Mouse (Mus musculus): Measurements from ENCODE around the gene Tnfsf9.
A peak's percentile ranks its signal among the peaks of the same experiment; 100 is the strongest.

The Tnfsf9 gene

GRCm38 (mm10) chr17:57105181-57106034, at the start of gene Tnfsf9:
Gene Tnfsf9 (plus strand): TSS chr17:57105325.
- peak; percentile 30 for DNase-seq (ENCODE audit: low spot score)

DNA sequence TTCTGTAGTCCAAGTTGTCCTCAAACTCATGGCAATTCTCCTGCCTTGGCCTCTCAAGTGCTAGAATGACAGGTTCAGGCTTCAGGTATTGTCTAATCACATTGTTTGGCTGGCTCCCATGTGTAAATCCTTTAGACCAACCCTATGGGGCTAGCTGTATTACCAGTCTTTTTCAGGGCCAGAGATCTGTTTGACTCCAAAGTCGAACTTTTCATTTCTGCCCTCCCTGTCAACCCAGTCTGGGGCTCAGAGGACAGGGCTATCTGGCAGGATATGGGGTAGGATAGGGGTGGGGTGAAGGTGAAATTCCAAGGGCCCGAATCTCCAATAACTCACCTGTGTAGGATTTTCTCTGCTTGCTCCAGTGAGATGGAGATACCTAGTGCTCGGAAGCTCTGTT, 48.9 kb upstream of the Tnfsf9 start:
- DNase-seq (ENCODE audit: low spot score): no peak

- no peak for DNase-seq (ENCODE audit: low spot score)
Observed at GRCm38 (mm10) chr17:57058891-57059485, 46.1 kb upstream of the Tnfsf9 start, which contains the start of gene Crb3. Gene Crb3 (plus strand): TSS chr17:57059105.

- DNase-seq (ENCODE audit: low spot score): peak; percentile 25
Observed at GRCm38 (mm10) chr17:57059486-57059977, 45.6 kb upstream of the Tnfsf9 start, which contains the start of gene Slc25a23. Gene Slc25a23 (minus strand): TSS chr17:57059863.

- peak; percentile 90 for DNase-seq (ENCODE audit: low spot score)
Observed at GRCm38 (mm10) chr17:57060231-57060801, 44.8 kb upstream of the Tnfsf9 start.

- no peak for DNase-seq (ENCODE audit: low spot score)
Observed at GRCm38 (mm10) chr17:57061069-57061468, 44.1 kb upstream of the Tnfsf9 start.

- peak; percentile 47 for DNase-seq (ENCODE audit: low spot score)
Observed at GRCm38 (mm10) chr17:57062011-57062521, 43.1 kb upstream of the Tnfsf9 start.

DNA sequence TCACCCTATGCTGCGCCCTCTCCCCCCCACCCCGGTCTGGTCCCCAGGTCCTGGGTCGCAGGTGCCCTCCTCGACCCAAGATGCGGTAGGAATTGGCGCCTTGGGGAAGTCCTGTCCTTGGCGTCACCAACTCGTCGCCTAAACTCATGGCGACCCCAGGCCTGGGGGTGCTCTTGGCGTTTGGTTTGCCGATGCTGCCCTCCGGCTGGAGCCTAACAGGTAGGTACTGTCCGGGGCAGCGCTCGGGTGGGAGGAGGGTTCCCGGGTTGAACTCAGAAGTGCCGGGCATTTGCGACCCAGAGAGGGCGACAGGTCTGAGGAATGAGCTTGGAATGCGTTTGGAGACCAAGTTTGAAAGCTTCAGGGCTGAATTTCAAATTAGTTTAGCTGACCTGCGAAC, 42.6 kb upstream of the Tnfsf9 start:
- peak; percentile 22 for DNase-seq (ENCODE audit: low spot score)

GRCm38 (mm10) chr17:57063031-57063430, 42.1 kb upstream of the Tnfsf9 start:
- no peak for DNase-seq (ENCODE audit: low spot score)

DNA sequence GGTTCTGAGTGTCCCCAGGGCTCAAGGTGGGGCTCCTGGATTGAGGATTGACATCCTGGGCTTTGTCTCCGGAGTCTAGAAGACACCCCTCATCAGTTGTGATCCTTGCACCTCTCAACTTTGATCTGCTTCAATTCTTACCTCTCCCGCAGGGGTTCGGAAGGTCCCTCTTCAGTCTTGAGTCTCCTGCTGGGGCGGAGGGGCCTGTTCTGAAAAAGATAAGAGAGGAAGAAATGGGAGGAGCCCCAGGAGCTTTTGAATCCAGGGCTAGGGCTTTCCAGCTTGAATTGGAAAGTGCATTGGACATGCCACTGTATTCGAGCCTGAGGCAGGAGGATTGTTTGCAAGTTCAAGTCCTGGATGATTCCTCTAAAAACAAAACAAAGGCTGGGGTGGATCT, 38.2 kb upstream of the Tnfsf9 start:
- no peak for DNase-seq (ENCODE audit: low spot score)

GRCm38 (mm10) chr17:57070272-57070671, 34.9 kb upstream of the Tnfsf9 start:
- no peak for DNase-seq (ENCODE audit: low spot score)

DNA sequence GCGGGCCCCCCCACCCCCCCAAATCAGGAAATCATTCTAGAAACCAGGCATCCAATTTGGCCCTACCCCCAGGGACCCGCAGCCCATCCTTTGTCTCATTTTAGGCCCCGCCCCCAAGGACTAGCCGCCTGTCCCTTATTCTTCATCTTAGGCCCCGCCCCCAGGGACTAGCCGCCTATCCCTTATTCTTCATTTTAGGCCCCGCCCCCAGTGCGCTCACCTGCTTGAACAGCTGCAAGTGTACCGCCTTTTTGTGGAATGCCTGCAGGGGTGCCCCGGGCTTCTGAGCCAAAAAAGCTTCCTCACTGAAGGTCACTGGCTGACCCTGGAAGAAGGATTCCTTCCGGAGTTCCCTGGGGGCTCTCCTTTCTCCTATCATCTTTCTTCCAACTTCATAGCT, 34.4 kb upstream of the Tnfsf9 start:
- no peak for DNase-seq (ENCODE audit: low spot score)

DNA sequence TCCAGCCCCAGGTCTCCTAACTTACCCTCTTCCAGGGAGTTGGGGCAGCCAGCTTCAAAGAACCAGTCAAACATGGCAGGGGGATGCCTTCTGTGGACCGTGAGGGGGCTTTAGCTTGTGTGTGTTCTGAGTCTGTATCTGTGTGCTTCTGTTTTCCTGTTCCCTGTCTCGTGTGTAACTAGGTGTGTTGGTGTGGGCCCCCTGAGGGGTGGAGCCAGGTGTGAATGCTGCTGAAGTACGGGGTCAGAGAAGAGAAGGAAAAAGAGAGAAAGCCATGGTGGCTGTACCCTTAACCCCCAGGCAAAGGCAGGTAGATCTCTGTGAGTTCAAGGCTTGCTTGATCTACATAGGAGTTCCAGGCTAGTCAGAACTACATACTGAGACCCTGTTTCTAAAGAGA, 28.2 kb upstream of the Tnfsf9 start:
- no peak for DNase-seq (ENCODE audit: low spot score)

DNA sequence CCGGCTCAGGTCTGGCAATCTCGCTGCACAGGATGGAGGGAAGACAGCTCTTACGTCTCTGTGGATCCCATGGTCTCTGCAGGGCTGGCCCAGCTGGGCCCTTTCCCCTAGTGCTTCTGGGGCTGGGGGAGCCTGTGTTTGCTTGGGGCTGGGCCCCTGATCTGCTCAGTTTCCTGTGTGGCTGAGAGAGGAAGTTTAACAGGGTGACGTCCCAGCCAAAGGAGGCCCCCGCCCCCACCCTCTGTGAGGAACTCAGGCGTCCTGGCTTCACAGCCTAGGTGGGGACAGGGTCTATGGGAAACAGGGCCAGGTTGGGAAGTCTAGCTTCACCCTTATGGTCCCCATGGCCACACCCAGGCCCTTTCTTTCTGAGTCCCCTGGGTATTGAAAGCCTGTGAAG, 26.8 kb upstream of the Tnfsf9 start, which contains the start of gene Dennd1c:
TSS of gene Dennd1c (minus strand) at position 179 of the 400 bp plus-strand sequence.
- DNase-seq (ENCODE audit: low spot score): no peak

DNA sequence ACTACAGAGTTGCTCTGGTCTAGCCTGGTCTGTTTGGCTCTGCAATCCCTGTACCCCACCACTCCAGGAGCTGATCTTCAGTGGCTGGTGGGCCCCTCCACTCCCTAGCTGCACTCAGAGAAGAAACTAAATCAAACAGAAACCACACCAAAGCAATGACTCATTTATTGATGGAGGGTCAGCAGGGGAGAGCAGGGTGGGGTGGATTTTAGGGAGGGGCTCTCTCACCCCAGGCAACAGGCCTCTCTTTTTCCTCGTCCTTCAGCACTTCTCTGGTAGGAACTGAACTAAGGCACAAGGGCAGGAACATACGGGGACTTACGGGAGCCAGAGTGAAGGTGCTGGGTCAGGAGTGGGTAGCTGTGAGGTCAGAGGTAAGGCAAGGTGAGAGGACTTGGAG, 25.2 kb upstream of the Tnfsf9 start:
- no peak for DNase-seq (ENCODE audit: low spot score)

DNA sequence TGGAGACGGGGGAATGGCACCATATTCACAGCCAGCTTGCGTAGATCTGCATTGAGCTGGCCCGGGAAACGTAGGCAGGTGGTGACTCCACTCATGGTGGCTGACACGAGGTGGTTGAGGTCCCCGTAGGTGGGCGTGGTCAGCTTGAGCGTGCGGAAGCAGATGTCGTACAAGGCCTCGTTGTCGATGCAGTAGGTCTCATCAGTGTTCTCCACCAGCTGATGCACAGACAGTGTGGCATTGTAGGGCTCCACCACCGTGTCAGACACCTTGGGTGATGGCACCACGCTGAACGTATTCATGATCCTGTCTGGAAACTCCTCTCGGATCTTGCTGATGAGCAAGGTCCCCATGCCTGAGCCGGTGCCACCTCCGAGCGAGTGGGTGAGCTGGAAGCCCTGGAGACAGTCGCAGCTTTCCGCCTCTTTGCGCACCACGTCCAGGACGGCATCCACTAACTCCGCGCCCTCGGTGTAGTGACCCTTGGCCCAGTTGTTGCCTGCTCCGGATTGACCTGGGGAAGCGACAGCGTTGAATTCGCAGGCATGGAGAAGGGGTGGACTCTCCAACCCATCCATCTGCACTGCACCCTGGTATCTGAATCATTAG, 23.8 kb upstream of the Tnfsf9 start:
- no peak for DNase-seq (ENCODE audit: low spot score)

- no peak for DNase-seq (ENCODE audit: low spot score)
Observed at GRCm38 (mm10) chr17:57082481-57082880, 22.6 kb upstream of the Tnfsf9 start.

- DNase-seq (ENCODE audit: low spot score): no peak
Observed at GRCm38 (mm10) chr17:57085970-57086757, 19.0 kb upstream of the Tnfsf9 start.

DNA sequence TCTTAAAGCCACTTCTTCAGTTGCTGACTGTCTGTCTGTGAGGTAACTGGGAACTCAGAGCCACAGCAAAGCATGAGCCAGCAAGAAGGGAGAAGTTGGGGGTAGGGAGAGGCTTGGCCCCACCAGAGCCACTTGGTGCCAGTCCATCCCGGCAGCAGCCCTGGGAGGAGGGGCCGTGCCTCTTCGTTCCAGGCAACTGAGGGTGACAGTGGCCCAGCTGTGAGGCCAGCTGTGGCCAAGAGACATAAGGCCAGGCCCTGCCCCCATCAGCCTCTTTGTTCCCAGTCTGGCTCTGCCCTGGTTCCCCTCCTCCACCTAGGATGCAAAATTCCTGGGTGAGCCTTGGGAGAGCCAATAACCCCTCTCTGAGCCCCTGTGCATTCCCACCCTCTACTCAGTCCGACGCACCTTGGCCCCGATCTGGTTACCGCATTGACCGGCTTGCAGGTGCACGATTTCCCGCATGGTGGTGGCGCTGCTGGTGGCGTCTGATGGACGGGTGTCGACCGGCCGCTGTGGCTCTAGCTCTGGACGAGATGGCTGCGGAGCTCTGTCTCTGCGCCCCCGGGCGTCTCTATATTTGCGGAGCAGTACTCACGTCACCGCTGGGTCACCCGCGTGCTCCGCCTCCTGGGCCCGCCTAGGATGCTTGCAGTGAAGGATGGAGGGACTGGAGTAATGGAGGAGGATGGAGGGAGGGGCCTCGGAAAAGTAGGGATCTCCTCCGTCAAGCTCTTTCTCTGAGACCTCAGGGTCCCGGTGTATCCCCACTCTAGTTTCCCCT, 17.9 kb upstream of the Tnfsf9 start, which contains the start of gene Tubb4a:
TSS of gene Tubb4a (minus strand) at position 734 of the 784 bp plus-strand sequence.
- no peak for DNase-seq (ENCODE audit: low spot score)

DNA sequence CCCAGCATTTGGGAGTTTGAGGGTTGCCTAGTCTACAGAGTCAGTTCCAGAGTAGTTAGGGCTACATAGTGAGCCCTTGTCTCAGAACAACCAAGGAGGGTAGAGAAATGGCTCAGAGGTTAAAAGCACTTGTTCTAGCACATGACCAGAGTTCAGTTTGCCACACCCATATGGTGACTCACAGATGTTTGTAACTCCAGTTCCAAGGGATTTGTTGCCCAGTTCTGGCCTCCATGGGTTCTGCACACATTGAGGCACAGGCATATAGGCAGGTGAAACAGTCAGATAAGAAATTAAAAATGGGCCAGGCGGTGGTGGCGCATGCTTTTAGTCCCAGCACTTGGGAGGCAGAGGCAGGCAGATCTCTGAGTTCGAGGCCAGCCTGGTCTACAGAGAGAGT, 10.9 kb upstream of the Tnfsf9 start:
- no peak for DNase-seq (ENCODE audit: low spot score)
